Mouse (Mus musculus): ENCODE results near the gene Specc1. TPM values are rescaled to one million over a fixed set of nuclear protein-coding genes. Genes with fewer than 3 reads are reported as not detected.
A peak's percentile ranks its signal among the peaks of the same experiment; 100 is the strongest.

Specc1 gene
- polyA plus RNA-seq, 1 experiment from 2014 or later: 8.7 TPM

DNA sequence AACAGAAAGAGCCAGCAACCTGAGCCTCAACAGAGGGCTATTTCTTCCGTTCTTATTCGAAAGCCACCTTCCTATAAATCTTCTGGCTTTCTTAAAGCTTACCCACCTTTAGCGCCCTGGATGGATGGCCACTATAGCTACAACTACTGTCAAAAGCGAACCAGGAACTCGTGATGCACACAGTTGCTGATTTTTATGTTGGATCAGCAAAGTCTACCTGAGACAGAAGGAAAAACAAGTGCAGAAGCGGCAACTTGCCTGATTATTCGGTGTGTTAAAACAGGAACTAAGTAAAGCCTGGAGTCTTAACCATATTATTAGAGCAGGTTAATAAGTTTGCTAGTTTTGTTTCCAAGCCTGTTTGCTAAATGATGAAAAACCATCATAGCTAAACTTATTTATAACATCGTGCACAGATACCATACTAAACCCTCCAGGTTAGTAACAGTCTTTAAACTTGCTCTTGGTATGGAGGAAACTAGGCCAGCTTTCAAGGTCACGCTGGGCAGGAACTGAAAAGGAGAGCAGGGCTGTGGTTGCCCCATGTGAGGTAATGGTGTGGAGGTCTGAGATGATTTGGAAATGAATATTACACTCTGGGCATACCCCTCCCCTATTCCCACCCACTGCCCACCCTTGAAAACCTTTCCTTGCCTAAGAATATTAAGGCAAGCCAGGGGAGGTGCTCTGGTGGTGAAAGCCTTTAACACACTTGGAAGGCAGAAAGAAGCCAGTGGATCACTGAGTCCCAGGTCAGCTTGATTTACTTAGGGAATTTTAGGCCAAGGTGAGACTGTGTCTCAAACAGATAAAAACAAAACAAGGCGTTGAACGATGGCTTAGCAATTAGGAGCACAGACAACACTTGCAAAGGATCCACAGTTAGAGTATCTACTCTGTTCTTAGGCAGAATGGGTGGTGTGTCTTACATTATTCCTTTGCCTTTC lies 25.6 kb upstream of the Specc1 start:
- peak overlapping the region; percentile 94 for H3K9ac ChIP-seq (ENCODE audit: low read depth, low read length)
- no peaks in the 10 kb centered on the region for H3K9me3 ChIP-seq (replicated peaks; ENCODE audit: low read length)
- peak overlapping the region; percentile 97 for H3K4me3 ChIP-seq (replicated peaks; ENCODE audit: low read depth, low read length)
- ATAC-seq (replicated peaks; ENCODE audit: low FRiP score, low read depth): peak; percentile 4; the same call in 1 of the 2 replicates
- 17% methylated on average over 11 of the region's 11 CpGs for WGBS
- DNase-seq (ENCODE audit: low spot score): no peak
- H3K27me3 ChIP-seq (ENCODE audit: insufficient read depth, low read length): no peaks in the 10 kb centered on the region
- TF ChIP-seq CTCF (IDR thresholded peaks at IDR 0.05; ENCODE audit: low read depth): no peak
- no peaks in the 10 kb centered on the region for H3K4me1 ChIP-seq (replicated peaks; ENCODE audit: insufficient read depth, low read length)
- no peaks in the 10 kb centered on the region for H3K36me3 ChIP-seq (ENCODE audit: insufficient read depth, low read length)
- H3K27ac ChIP-seq: peak overlapping the region; percentile 97
- peak overlapping the region; percentile 74 for H3K4me2 ChIP-seq (ENCODE audit: low read length)

DNA sequence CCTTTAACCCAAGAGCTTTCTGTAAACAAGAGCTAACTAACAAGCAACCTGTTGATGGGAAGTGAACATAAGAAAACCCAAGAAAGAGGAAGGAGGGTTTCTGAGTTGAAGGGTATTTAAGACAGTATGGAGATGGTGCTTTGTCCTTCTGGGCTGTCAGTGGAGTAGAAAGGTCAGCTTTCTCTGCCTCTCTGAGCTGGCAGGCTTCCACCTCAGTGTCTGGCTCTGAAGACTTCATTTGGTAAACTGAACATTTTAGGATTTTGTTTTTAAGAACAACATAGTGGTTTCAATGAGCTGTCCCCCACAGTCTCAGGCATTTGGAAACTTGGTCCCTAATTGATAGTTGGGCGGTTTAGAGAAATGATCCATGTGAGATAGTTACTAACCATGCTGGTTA lies 18.8 kb upstream of the Specc1 start:
- Histone ChIP-seq H3K27ac (no peak overlapping the region), H3K4me3 (replicated peaks; ENCODE audit: low read depth, low read length) (no peak overlapping the region), H3K9me3 (replicated peaks; ENCODE audit: low read length) (no peaks in the 10 kb centered on the region), H3K4me1 (replicated peaks; ENCODE audit: insufficient read depth, low read length) (no peaks in the 10 kb centered on the region), H3K27me3 (ENCODE audit: insufficient read depth, low read length) (no peaks in the 10 kb centered on the region), H3K36me3 (ENCODE audit: insufficient read depth, low read length) (no peaks in the 10 kb centered on the region), H3K9ac (ENCODE audit: low read depth, low read length) (no peak overlapping the region), H3K4me2 (ENCODE audit: low read length) (no peak overlapping the region)
- DNase-seq (ENCODE audit: low spot score) (no peak), ATAC-seq (replicated peaks; ENCODE audit: low FRiP score, low read depth) (no peak)
- WGBS: 83% methylated on average over 1 of the region's 1 CpGs
- TF ChIP-seq CTCF (IDR thresholded peaks at IDR 0.05; ENCODE audit: low read depth): no peak

DNA sequence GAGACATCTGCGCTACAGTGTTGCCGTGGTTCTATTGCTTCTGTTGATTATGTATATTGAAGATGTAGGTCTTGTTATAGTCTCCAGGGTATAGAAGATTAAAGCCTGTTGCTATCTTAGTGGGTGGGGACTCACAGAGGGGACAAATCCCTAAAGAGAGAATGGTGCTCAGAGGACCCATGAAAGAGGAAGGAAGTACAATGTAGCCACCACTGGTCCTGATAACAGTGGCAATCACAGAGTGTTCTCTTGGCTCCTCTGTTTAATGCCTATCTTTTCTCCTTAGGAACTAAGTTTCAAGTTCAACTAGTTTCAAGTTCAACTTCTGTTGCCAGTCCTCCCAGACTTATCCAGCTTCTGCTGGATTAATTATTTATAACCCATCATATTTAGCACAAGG lies 13.7 kb upstream of the Specc1 start:
- H3K9ac ChIP-seq (ENCODE audit: low read depth, low read length): no peak overlapping the region
- no peak overlapping the region for H3K27ac ChIP-seq
- no peaks in the 10 kb centered on the region for H3K36me3 ChIP-seq (ENCODE audit: insufficient read depth, low read length)
- H3K4me3 ChIP-seq (replicated peaks; ENCODE audit: low read depth, low read length): no peak overlapping the region
- no peak overlapping the region for H3K4me2 ChIP-seq (ENCODE audit: low read length)
- ATAC-seq (replicated peaks; ENCODE audit: low FRiP score, low read depth): no peak
- TF ChIP-seq CTCF (IDR thresholded peaks at IDR 0.05; ENCODE audit: low read depth): no peak
- no peaks in the 10 kb centered on the region for H3K4me1 ChIP-seq (replicated peaks; ENCODE audit: insufficient read depth, low read length)
- H3K27me3 ChIP-seq (ENCODE audit: insufficient read depth, low read length): no peaks in the 10 kb centered on the region
- no peak for DNase-seq (ENCODE audit: low spot score)
- WGBS: 91% methylated on average over 2 of the region's 2 CpGs
- H3K9me3 ChIP-seq (replicated peaks; ENCODE audit: low read length): no peaks in the 10 kb centered on the region

DNA sequence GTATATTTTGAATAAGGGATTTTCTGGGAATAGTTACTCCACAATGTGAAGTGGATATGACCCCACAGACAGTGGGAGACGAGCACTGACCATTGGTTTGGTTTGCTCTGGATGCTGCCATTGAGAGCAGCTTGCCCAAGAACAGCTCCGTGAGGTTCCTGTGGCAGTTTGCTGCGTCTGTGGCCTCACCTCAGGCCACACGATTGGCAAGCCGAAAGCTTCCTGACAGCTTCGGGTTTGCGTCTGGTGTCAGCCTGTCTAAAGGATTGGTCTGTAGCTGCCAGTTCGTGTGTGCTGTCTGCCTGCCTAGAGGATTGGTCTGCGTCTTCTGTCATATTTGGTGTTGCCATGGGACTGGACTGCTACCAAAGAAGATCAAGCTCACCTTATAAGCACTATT lies 12.1 kb upstream of the Specc1 start:
- no peaks in the 10 kb centered on the region for H3K36me3 ChIP-seq (ENCODE audit: insufficient read depth, low read length)
- no peaks in the 10 kb centered on the region for H3K9me3 ChIP-seq (replicated peaks; ENCODE audit: low read length)
- H3K9ac ChIP-seq (ENCODE audit: low read depth, low read length): no peak overlapping the region
- no peak overlapping the region for H3K4me2 ChIP-seq (ENCODE audit: low read length)
- ATAC-seq (replicated peaks; ENCODE audit: low FRiP score, low read depth): no peak
- whole genome bisulfite sequencing: 80% methylated on average over 9 of the region's 9 CpGs
- no peaks in the 10 kb centered on the region for H3K27me3 ChIP-seq (ENCODE audit: insufficient read depth, low read length)
- H3K4me1 ChIP-seq (replicated peaks; ENCODE audit: insufficient read depth, low read length): no peaks in the 10 kb centered on the region
- no peak overlapping the region for H3K4me3 ChIP-seq (replicated peaks; ENCODE audit: low read depth, low read length)
- TF ChIP-seq CTCF (IDR thresholded peaks at IDR 0.05; ENCODE audit: low read depth): no peak
- H3K27ac ChIP-seq: no peak overlapping the region
- no peak for DNase-seq (ENCODE audit: low spot score)

DNA sequence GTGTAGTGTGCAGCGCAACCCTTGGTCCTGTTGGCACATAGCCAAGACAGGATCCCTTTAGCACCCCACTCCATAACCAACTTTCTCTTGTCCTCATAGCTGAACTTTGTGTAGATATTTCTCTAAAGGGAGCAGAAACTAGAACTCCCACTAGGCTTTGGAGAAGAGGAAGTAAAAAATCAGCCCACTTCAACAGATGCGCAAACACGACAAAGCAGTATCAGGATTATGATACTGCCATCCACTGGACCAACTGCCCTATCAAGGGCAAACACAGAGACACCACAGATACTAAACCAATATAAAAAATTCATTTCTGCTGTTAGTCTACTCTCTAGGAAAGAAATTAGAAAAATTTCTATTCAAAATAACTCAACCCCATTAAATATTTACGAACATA lies 10.0 kb upstream of the Specc1 start:
- TF ChIP-seq CTCF (IDR thresholded peaks at IDR 0.05; ENCODE audit: low read depth): no peak
- no peak overlapping the region for H3K4me2 ChIP-seq (ENCODE audit: low read length)
- ATAC-seq (replicated peaks; ENCODE audit: low FRiP score, low read depth) (no peak), DNase-seq (ENCODE audit: low spot score) (no peak)
- H3K9ac ChIP-seq (ENCODE audit: low read depth, low read length): no peak overlapping the region
- H3K27ac ChIP-seq: no peak overlapping the region
- 94% methylated on average over 4 of the region's 4 CpGs for WGBS
- no peaks in the 10 kb centered on the region for H3K4me1 ChIP-seq (replicated peaks; ENCODE audit: insufficient read depth, low read length)
- H3K27me3 ChIP-seq (ENCODE audit: insufficient read depth, low read length): no peaks in the 10 kb centered on the region
- no peaks in the 10 kb centered on the region for H3K36me3 ChIP-seq (ENCODE audit: insufficient read depth, low read length)
- H3K9me3 ChIP-seq (replicated peaks; ENCODE audit: low read length): no peaks in the 10 kb centered on the region
- H3K4me3 ChIP-seq (replicated peaks; ENCODE audit: low read depth, low read length): no peak overlapping the region

DNA sequence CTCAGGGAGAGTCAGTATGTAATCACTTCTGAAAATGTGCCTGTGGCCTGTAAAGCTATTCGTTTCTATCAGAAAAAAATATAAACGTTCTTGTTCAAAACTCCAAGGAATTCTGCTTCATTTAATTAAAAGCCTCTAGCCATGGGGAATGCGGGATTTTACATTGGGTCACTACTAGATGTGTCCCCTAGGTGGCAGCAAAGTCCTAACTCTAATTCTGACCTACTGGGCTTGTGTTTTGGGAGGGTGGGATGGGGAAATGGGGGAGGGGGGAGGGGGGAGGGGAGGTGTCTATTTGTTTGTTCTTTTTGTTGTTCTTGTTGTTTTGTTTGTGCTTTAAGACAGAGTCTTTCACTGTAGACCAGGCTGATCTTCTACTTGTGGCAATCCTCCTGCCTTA lies 7.2 kb upstream of the Specc1 start:
- Histone ChIP-seq H3K4me3 (replicated peaks; ENCODE audit: low read depth, low read length) (no peak overlapping the region), H3K4me2 (ENCODE audit: low read length) (no peak overlapping the region), H3K9me3 (replicated peaks; ENCODE audit: low read length) (no peaks in the 10 kb centered on the region), H3K9ac (ENCODE audit: low read depth, low read length) (no peak overlapping the region), H3K36me3 (ENCODE audit: insufficient read depth, low read length) (no peaks in the 10 kb centered on the region), H3K27me3 (ENCODE audit: insufficient read depth, low read length) (no peaks in the 10 kb centered on the region), H3K4me1 (replicated peaks; ENCODE audit: insufficient read depth, low read length) (no peaks in the 10 kb centered on the region), H3K27ac (no peak overlapping the region)
- 0% methylated on average over 3 of the region's 3 CpGs for WGBS
- DNase-seq (ENCODE audit: low spot score) (peak; percentile 73), ATAC-seq (replicated peaks; ENCODE audit: low FRiP score, low read depth) (no peak)
- peak; percentile 76 for TF ChIP-seq CTCF (IDR thresholded peaks at IDR 0.05; ENCODE audit: low read depth)
